Mouse (Mus musculus) T-helper 2 cell (primary cell): ENCODE data around the gene Rinl.

Source experiments
- in situ Hi-C: fragments of 300-600 bp; cut with MboI, MseI; formaldehyde crosslinking; loops from one replicate; pipeline ENCODE4 v1.15.1; 2025; ENCODE audit warnings: high pct_unique_total_duplicates

The Rinl gene

GRCm38 (mm10) chr7:28808221-28808941 lies 19.6 kb downstream of the Rinl start, which contains the start of gene Hnrnpl:
Gene Hnrnpl (plus strand): TSS chr7:28808541.
- in situ Hi-C loops = no loop called here

DNA sequence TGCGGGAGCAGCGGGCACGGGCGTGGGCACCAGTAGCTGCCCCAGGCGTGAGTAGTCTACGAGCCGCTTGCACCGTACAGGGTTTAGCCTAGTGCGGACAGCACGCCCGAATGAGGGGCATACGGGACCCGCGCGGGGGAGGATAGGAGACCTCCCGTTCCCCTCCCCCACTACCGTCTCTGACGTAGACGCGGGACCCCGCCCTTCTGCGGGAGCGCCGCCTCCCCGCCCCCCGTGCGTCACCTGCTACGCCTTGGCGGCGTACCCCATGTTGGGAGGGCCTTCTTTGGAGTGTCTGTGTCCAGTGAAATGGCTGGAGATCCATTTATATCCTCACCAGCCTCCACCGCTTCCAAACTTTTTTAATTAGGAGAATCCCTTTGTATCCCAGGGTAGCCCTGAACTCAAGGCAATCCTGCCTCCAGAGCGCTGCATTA lies 20.2 kb downstream of the Rinl start:
- in situ Hi-C loops = no loop called here

DNA sequence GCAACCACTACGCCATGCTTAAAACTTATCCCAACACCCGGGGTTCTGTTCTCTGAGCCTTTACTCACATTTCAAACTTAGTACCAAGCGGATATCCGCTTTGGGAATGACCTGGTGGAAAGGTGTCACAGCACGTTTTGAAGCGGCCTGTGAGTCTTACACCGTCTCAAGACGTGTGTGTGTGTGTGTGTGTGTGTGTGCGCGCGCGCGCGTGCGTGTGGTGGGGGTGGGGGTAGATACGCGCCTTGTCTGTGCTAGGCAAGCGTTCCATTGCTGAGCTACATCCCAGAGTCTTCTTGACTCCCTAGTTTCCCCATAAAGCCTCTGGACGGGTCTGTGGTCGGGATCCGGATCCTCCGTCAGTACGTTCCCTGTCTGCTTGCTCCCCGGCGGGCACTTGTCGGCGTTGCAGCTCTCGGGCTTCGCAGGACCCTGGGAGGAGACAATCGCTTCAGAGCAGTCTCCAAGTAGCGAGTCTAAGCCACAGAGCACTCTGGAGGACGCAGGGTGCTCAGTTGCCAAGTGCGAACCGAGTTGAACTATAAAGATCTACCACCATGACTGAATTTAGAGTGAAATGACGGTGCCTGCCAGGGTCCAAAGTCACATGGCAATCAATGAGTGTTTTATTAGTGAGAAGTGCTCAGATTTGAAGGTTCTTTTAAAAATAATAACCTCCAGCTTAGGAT lies 20.8 kb downstream of the Rinl start:
- in situ Hi-C loops = no loop called here

GRCm38 (mm10) chr7:28810107-28811066 lies 21.6 kb downstream of the Rinl start:
- in situ Hi-C loops = no loop called here

DNA sequence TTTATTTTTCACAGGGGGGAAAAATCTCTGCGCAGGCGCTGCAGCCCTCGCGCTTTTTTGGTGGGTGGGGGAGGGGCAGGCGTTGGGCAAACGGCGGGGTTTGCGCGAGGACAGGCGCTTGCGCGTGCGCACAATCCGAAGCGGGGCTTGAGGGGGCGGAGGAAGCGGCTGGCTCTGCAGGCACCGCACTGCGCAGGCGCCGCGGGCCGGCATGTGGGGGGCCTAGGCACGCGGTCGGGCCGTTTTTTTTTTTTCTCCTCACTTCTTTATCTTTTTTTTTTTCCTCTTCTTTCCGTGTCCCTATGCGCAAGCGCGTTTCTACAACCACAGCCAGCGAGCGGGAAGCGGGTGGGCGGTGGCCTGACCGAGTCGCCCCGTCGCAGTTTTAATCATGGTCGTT lies 22.5 kb downstream of the Rinl start:
- in situ Hi-C loops = no loop called here

- in situ Hi-C loops = no loop called here
These were observed 23.0 kb downstream of the Rinl start for GRCm38 (mm10) chr7:28811640-28812275.

- in situ Hi-C loops = no loop called here
These were observed 23.7 kb downstream of the Rinl start for GRCm38 (mm10) chr7:28812436-28812835.

GRCm38 (mm10) chr7:28812949-28813348 lies 24.2 kb downstream of the Rinl start:
- in situ Hi-C loops = no loop called here

- in situ Hi-C loops = no loop called here
These were observed 25.7 kb downstream of the Rinl start for GRCm38 (mm10) chr7:28814306-28815034.

DNA sequence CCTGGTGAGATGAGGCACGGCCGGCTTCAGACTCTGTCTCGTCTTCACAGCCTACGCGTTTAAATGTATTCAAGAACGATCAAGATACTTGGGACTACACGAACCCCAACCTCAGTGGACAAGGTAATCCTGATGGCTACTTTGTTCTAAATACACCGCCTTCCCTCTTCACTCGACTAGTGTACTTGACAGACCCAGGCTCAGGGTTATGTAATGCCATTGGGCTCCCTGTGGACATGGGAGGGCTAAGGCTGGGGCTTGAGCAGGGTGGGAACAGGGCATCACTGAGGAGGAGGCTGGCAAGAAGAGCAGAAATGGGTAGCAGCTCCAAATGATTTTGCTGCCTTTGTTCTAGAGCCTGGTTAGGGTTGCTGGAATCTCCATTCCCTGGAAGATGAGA lies 26.5 kb downstream of the Rinl start:
- in situ Hi-C loops = no loop called here

GRCm38 (mm10) chr7:28816201-28816600 lies 27.4 kb downstream of the Rinl start:
- in situ Hi-C loops = no loop called here

- in situ Hi-C loops = no loop called here
These were observed 28.2 kb downstream of the Rinl start for GRCm38 (mm10) chr7:28816920-28817319.

DNA sequence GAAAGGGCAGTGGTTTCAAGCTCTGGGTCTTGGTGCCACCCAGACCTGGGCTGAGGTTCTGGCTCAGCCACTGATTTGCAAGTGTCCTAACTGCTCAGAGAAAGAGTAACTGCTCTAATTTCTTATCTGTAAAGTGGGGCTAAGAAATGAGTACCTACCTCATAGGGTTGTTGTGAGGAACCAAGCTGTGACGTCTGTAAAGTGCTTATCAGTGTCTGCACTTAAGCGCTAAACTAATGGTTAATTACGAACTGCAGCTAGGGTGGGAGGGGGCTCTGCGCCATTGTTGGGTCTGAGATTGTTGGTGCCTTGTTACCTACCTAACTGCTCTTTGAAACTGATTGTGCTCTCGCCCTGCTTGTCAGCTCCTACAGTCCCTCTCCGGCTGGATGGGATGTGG lies 28.8 kb downstream of the Rinl start:
- in situ Hi-C loops = no loop called here

- in situ Hi-C loops = no loop called here
These were observed 29.2 kb downstream of the Rinl start for GRCm38 (mm10) chr7:28817957-28818356.

DNA sequence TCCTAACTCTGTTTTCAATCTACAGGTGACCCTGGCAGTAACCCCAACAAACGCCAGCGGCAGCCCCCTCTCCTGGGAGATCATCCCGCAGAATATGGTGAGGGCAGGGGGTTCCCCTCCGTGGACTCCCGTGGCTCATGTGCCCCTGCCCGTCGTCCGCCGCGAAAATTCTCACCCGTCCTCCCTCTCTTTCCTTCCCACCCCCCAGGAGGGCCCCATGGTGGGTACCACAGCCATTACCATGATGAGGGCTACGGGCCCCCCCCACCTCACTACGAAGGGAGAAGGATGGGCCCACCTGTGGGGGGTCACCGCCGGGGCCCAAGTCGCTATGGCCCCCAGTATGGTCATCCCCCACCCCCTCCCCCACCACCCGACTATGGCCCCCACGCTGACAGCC lies 29.7 kb downstream of the Rinl start:
- in situ Hi-C loops = no loop called here

GRCm38 (mm10) chr7:28818861-28819452 lies 30.2 kb downstream of the Rinl start:
- in situ Hi-C loops = no loop called here

DNA sequence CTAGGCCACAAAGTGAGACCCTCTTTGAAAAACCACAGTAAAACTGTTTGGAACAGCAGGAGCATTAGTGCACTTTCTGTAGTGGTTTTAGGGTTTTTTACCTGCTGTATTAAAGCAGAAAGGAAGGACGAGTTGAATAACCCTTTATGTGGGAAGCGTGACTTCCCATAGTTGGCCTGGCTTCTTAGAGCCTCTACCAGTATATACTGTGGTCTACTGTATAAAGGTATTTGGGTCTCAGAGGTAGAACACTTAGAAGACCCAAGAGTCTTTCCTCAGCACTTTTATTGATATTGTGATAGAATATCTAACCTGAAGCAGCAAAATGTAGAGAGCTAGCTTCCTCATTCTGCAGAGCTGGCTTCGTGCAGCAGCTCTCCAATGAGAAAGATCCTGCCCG lies 30.8 kb downstream of the Rinl start:
- in situ Hi-C loops = no loop called here

- in situ Hi-C loops = loop anchor here (5.0 kb wide), 1 partner anchor 47 kb away; no protein-coding TSS in a partner anchor
These were observed 31.8 kb downstream of the Rinl start for GRCm38 (mm10) chr7:28820358-28821260.

DNA sequence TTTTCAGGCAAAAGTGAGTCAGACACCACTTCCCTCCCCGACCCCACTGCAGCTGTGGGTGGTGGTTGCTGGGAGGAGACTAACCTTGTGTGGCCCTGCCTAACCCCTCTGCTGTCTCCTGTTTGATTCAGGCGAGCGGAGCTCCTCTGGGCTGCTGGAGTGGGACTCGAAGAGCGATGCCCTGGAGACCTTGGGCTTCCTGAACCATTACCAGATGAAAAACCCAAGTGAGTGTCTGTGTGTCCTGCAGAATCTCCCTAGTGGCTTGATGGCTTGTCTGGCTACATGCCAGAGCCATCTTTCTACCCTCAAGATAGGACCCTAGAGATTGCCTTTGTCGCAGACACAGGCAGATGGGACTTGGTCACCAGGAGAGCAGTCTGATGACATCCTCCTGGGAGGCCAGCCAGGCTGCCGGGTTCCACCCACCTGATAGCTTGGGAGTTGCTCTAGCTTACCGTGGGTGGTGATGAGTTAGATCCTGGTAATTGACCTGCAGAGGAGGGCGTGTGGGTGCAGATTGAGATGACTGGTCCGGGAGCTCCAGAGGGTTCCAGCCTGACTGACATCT lies 32.6 kb downstream of the Rinl start:
- in situ Hi-C loops = loop anchor here (5.0 kb wide), 1 partner anchor 46 kb away; no protein-coding TSS in a partner anchor
